Mouse (Mus musculus) intestine, postnatal 0 days (tissue): ENCODE measurements around the gene A030005L19Rik. TPM values are rescaled to one million over a fixed set of nuclear protein-coding genes. Genes with fewer than 3 reads are reported as not detected.
"Not testable (repeated sequence)": the region's sequence is repeated elsewhere in the genome, so short reads cannot be mapped to it uniquely, and the experiment has no call there.

ENCODE experiments used
- ATAC-seq: fragments of 200-750 bp; cut with Nextera tagmentation; 2 replicates; pipeline ENCODE4 v1.8.0; 2017; ENCODE audit warnings: mild to moderate bottlenecking, moderate TSS enrichment, moderate library complexity
- H3K27ac ChIP-seq: fragments of 300-500 bp; sonication (generic); 2 replicates; pipeline ENCODE4 v1.5.1; 2014; ENCODE audit warnings: mild to moderate bottlenecking, low read depth, low read length, moderate library complexity
- H3K27me3 ChIP-seq: fragments of 300-500 bp; sonication (generic); replicated peaks from 2 replicates; pipeline ENCODE4 v1.6.1; 2014; ENCODE audit warnings: low read length, mixed read lengths; ENCODE audit not compliant: control insufficient read depth, insufficient read depth
- H3K36me3 ChIP-seq: fragments of 300-500 bp; sonication (generic); 2 replicates; pipeline ENCODE4 v1.6.1; 2014; ENCODE audit warnings: mild to moderate bottlenecking, moderate library complexity; ENCODE audit not compliant: control insufficient read depth, insufficient read depth
- H3K4me1 ChIP-seq: fragments of 300-500 bp; sonication (generic); replicated peaks from 2 replicates; pipeline ENCODE4 v1.6.1; 2014; ENCODE audit warnings: antibody characterized with exemption, low read length, mixed read lengths; ENCODE audit not compliant: control insufficient read depth, insufficient read depth
- H3K4me2 ChIP-seq: fragments of 300-500 bp; sonication (generic); replicated peaks from 2 replicates; pipeline ENCODE4 v1.6.1; 2014; ENCODE audit warnings: low read depth, mild to moderate bottlenecking, moderate library complexity
- H3K4me3 ChIP-seq: fragments of 300-500 bp; sonication (generic); 2 replicates; pipeline ENCODE4 v1.5.1; 2014; ENCODE audit warnings: low read depth, low read length
- H3K9ac ChIP-seq: fragments of 300-500 bp; sonication (generic); 2 replicates; pipeline ENCODE4 v1.6.1; 2014; ENCODE audit warnings: mild to moderate bottlenecking, low read depth, low read length
- H3K9me3 ChIP-seq: fragments of 300-500 bp; sonication (generic); 2 replicates; pipeline ENCODE4 v1.6.1; 2016; ENCODE audit warnings: mixed run types; ENCODE audit not compliant: control insufficient read depth
- CTCF ChIP-seq: sonication (generic); IDR thresholded peaks from 2 replicates; pipeline ENCODE4 v1.5.1; 2016; ENCODE audit warnings: low read depth, mild to moderate bottlenecking, control low read depth, antibody characterized with exemption, moderate library complexity
- WGBS: fragments of 180-500 bp; shearing (Covaris S2); extraction: QIAGEN DNeasy Blood & Tissue Kit; methylation state at CpG from one replicate; pipeline ENCODE4 v1.1.7; 2014; 5-methylcytosine and 5-hydroxymethylcytosine counted together
- polyA plus RNA-seq: library from polyadenylated mRNA; unstranded; fragments of >200 nt; fragmentation: Nextera tagmentation; extraction: Ambion mirVana; gene quantifications from 2 replicates; pipeline ENCODE4 v1.2.1, GENCODE M21; 2015

The A030005L19Rik gene
- polyA plus RNA-seq, 1 experiment from 2014 or later: not detected

DNA sequence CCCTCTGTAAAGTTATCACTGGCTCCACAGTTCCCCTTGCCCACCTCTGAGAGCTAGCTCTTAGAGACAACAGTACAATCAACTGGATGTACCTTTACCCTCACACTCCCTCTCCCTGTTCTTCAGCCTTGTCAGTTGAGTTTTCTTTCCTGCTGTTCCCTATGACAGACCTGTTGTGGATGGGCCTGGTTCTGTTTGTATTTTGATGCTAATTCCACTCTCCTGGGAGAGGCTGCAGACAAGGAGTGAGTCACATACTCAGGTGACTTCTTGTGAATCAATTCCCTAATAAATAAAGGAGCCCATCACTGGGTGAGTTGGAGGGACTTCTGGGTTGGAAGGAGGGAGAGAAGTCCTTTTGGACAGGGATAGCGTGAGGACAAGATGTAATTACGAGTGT, 35.5 kb downstream of the A030005L19Rik start:
- ATAC-seq: no peak
- WGBS: 90% methylated on average over 2 of the region's 2 CpGs
- Histone ChIP-seq H3K27me3 (no peaks in the 10 kb centered on the region), H3K27ac (no peak overlapping the region), H3K9ac (no peak overlapping the region), H3K4me3 (no peak overlapping the region), H3K36me3 (no peaks in the 10 kb centered on the region), H3K4me1 (no peaks in the 10 kb centered on the region), H3K4me2 (no peak overlapping the region), H3K9me3 (no peaks in the 10 kb centered on the region)
- no peak for TF ChIP-seq CTCF

DNA sequence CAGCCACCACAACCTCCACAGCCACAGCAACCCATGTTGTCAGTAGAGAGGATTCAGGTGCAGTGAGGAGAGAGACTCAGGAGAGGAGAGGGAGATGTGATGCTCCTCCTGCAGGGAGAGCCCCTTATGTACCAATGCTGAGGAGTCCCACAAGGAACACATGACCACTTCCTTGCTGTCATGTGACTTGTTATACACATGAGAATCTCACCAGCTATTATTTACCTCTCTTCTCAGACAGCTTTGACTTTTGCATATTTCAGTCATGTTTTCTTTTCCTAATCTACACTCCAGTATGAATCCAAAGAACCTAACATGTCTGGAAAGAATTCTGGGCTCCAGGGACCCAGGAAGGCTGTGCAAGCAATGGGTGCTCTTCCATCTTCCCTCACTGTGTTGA, 42.8 kb downstream of the A030005L19Rik start, which contains the start of gene Gm7544:
Gm7544 (minus strand) TSS at position 101 of the 400 bp plus-strand sequence.
- H3K27ac ChIP-seq, H3K4me2 ChIP-seq, H3K9me3 ChIP-seq, H3K27me3 ChIP-seq, H3K9ac ChIP-seq, ATAC-seq, H3K36me3 ChIP-seq, H3K4me3 ChIP-seq, H3K4me1 ChIP-seq: not testable (repeated sequence)

DNA sequence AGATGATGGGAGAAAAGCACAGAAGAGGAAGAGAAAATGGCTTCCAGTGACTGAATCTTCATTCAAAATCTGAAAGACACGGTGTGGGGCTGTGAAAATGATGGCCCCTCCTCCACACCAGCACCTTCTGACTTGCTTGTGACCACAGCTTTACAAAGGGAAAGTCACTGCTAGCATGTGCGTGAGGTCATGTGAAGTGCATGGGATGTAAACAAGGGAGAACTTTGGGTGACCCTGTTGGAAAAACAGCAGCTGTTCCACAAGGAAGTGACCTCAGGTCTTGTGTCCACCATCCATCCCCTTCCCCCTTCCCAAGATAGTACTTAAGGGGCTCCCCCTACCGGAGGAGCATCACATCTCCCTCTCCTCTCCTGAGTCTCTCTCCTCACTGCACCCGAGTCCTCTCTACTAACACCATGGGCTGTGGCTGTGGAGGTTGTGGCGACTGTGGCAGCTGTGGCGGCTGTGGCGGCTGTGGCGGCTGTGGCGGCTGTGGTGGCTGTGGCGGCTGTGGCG, 46.8 kb downstream of the A030005L19Rik start, which contains the start of gene Gm47955:
Gm47955 (plus strand) TSS at position 417 of the 516 bp plus-strand sequence.
- TF ChIP-seq CTCF: 0 out of 2 replicates have a peak, but pooled peaks have one; percentile 2
- no peak for ATAC-seq
- no peaks in the 10 kb centered on the region for H3K4me1 ChIP-seq
- 81% methylated on average over 8 of the region's 11 CpGs for WGBS
- no peak within 1 kb of the TSS for H3K4me2 ChIP-seq
- H3K9me3 ChIP-seq: no peaks in the 10 kb centered on the region
- H3K9ac ChIP-seq: no peak within 1 kb of the TSS
- H3K27me3 ChIP-seq: no peaks in the 10 kb centered on the region
- H3K36me3 ChIP-seq: no peaks in the 10 kb centered on the region
- no peak within 1 kb of the TSS for H3K4me3 ChIP-seq
- H3K27ac ChIP-seq: no peak within 1 kb of the TSS

Other genes with a start within 250 kb of the A030005L19Rik start
- 132 and 136 TPM in 2 replicates for gene Mff, start 188.4 kb upstream of the A030005L19Rik start, polyA plus RNA-seq
- 760 and 763 TPM in 2 replicates for gene Tm4sf20, start 144.9 kb upstream of the A030005L19Rik start, polyA plus RNA-seq
- gene Gm47791, start 142.1 kb upstream of the A030005L19Rik start, polyA plus RNA-seq: not detected in 2 replicates
- 35.8 and 36.7 TPM in 2 replicates for gene Agfg1, start 73.8 kb upstream of the A030005L19Rik start, polyA plus RNA-seq
- gene A030014E15Rik, start 11.6 kb downstream of the A030005L19Rik start, polyA plus RNA-seq: not detected in 2 replicates
- not detected in 2 replicates for gene Gm6217, start 18.1 kb downstream of the A030005L19Rik start, polyA plus RNA-seq
- gene A030003K21Rik, start 30.1 kb downstream of the A030005L19Rik start, polyA plus RNA-seq: not detected in 2 replicates
- not detected in 2 replicates for gene Gm7544, start 42.7 kb downstream of the A030005L19Rik start, polyA plus RNA-seq
- not detected in 2 replicates for gene Gm47955, start 47.0 kb downstream of the A030005L19Rik start, polyA plus RNA-seq
- not detected in 2 replicates for gene Gm47959, start 87.2 kb downstream of the A030005L19Rik start, polyA plus RNA-seq
- 5.8 and 6.8 TPM in 2 replicates for gene Slc19a3, start 125.1 kb downstream of the A030005L19Rik start, polyA plus RNA-seq
- gene Krtap28-10, start 129.2 kb downstream of the A030005L19Rik start, polyA plus RNA-seq: not detected in 2 replicates
- gene Gm47969, start 131.6 kb downstream of the A030005L19Rik start, polyA plus RNA-seq: not detected in 2 replicates
- gene A030005K14Rik, start 146.1 kb downstream of the A030005L19Rik start, polyA plus RNA-seq: not detected in 2 replicates
- gene Krtap28-13, start 147.6 kb downstream of the A030005L19Rik start, polyA plus RNA-seq: 0.12 TPM in 1 of 2 replicates, not detected in the other
- gene Ccl20, start 203.4 kb downstream of the A030005L19Rik start, polyA plus RNA-seq: 13.2 and 28.1 TPM in 2 replicates
- not detected in 2 replicates for gene Daw1, start 246.4 kb downstream of the A030005L19Rik start, polyA plus RNA-seq